Mouse (Mus musculus): ENCODE measurements around the gene Gtf2h1. TPM values are rescaled to one million over a fixed set of nuclear protein-coding genes. Genes with fewer than 3 reads are reported as not detected.
"Not testable (repeated sequence)": the region's sequence is repeated elsewhere in the genome, so short reads cannot be mapped to it uniquely, and the experiment has no call there.

Gtf2h1 gene
- total RNA-seq, 2 experiments from 2014 or later: 39.5 to 47.1 TPM

DNA sequence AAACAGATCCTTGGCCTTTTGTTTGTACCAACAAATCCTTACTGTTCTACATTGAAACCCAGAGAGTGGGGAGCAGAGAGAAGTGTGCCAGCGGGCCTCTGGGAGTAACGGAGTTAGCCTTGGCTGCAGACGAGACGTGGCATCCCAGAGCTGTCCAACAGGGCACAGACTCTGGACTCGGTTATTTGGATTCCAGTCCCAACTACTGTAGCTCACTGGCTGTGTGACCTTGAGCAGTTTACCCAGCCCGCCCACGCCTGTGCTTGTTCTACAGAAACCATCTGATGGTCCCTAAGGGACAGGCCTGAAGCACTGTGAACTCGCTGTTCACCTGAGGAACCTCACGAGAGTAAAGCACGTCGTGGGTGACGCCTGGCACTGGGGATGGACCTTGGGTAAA is 34.0 kb downstream of the Gtf2h1 start:
- no peak for DNase-seq (ENCODE audit: low spot score in 2 of 2)

DNA sequence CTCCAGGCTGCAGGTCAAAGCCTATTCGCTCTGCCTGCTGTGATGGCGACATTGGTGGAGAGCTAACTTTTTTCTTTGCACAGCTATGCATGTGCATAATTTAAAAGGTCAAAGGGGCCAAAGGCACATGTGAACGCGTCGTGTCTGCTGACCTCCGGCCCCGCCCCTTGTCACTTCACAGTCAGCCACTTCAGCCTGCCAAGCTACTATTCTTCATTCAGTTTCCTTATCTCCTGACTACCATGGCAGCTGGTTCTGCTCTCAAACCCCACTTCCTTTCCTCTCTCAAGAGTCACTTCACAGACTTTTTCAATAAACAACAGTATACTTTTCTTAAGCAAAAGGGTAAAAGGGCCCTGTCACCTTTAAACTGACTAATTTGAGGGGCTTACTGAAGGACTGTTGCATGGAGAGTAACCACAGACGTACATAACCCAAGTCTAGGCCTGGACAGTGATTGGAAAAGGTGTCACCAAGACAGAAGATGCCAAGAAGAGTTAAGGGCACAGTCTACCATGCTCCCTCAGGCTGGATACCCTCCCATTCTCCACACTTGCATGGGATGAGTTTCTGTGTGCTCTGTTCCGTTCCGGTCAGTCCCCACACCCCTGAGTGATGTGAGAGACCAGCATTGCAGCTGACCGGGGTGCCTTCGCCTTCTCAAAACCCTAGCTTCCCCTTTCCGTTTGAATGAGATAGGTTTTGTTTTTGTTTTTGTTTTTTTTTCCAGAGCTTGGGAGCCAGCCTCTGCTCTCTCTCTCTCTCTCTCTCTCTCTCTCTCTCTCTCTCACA is 35.1 kb downstream of the Gtf2h1 start:
- no peak for DNase-seq (ENCODE audit: low spot score in 2 of 2)

DNA sequence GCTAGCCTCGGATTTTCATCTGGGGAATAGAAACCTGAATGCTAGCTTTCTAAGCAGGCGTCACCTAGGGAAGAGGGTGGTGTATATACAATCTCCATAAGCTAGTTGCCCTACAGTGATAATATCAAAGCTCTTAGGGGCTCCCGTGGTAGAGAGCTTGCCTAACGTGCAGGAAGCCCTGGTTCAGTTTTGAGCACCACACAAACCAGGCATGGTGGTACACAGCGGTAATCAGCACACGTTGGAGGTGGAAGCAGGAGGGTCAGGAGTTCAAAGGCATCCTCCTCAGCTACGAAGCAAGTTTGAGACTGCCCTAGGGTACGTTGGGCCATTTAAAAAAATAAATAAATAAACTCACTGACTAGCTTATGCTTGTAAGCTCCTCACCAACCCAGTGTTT is 35.8 kb downstream of the Gtf2h1 start:
- no peak for DNase-seq (ENCODE audit: low spot score in 2 of 2)

DNA sequence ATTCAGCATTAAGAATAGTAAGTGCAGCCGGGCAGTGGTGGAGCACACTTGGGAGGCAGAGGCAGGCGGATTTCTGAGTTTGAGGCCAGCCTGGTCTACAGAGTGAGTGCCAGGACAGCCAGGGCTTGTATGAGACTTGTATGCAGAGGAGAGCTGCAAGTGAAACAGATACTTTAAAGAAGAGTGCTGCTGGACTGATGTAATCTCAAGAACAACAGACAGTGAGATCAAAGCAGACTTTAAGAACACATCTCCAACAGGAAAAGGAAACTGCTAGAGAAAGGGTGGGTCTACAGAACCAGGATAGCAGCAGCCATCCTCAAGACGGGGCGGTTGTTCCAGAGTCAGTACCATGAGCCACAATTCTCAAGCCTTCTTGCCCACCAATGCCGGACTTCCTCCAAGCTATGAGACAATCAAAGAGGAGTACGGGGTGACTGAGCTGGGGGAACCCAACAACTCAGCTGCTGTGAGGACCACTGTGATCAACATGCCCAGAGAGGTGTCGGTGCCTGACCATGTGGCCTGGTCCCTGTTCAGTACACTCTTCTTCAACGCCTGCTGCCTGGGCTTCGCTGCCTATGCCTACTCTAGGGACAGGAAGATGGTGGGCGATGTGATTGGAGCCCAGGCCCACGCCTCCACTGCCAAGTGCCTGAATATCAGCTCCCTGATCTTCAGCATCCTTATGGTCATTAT is 36.4 kb downstream of the Gtf2h1 start:
- not testable (repeated sequence) for DNase-seq (ENCODE audit: low spot score in 2 of 2)

DNA sequence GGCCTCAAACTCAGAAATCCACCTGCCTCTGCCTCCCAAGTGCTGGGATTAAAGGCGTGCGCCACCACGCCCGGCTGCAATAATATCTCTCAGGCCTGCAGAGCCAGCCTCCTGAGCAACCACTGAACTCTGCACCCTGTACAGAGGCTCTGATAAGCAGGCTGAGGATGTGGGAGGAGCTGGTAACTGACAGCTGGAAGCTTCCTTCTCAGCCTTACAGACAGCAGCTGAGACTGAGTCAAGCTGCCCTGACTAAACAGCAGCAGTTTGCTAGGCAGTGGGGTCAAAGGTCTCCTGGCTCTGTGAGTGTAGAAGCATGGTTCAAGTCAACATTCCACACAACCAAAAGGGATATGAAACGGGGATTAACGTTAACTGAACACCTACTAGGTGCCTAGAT is 37.4 kb downstream of the Gtf2h1 start:
- DNase-seq (ENCODE audit: low spot score in 2 of 2): no peak

DNA sequence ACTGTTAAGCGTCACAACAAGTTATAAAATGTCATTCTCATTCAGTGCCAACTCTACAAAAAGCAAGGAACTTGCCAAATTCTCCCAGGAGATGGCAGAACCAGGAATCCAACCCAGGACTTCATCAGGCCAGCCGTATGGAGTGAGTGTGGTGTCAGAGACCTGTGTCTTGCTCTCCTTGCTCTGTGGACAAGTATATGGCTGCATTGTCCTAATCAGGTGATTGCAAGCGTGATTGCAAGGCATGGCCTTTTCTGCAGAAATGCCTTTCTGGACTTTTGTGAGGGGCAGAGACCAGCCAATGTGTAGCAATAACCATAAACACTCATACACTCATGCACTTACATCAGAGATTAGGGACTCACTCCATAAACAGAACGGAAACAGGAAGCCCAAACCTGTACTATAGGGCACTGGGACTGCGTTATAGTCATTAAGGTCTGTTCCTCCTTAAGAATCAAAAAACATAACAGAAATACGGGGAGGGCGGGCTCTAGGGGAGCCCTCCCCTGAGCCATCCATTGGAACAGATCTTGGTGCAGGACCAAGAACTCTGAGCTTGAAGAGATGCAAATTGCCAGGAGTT is 37.9 kb downstream of the Gtf2h1 start:
- DNase-seq (ENCODE audit: low spot score in 2 of 2): no peak

DNA sequence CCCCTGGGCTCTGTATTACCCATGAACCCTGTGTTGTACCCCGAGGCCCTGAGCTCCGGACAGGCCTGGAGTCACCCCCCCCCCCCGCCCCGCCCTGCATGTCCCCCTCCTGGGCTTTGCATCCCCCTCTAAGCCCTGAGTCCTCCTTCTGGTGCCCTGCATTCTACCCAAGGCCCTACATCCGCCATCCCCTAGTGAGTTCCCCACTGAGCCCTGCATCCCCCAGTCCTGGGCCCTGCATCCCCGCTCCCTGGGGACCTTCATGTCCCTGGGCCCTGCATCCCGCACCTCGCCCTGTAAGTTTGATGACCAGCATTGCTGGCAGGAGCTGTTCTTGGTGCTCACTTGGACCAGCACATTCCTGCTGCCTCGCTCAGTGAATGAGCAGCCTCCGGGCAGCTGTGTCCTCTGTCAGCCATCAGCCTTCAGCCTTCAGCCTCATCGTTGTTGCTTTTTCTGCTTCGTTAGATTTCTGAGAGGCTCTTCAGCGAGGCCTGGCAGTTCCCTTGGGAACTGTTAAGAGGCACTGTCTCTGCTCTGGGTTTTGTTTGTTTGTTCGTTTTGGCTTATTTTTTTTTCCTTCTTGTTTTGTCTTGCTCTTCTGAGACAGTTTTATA is 39.2 kb downstream of the Gtf2h1 start:
- no peak for DNase-seq (ENCODE audit: low spot score in 2 of 2)

DNA sequence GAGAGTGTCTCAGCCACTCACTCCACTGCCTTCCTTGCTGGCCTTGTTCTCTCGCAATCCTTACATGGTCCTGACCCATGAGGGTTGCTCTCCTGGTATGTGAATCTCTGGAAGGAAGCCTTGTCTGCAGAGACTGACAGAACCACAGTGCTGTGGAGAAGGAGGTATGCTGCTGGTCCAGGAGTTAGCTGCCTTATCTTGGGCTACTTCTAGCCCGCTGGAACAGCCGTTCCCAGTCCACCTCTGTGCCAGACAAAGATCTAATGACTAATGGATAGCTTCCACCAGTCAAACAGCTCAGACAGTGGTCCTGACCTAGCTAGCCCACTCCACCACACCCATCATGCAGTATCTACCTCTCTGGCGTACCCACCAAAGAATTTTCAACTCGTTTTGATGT is 40.5 kb downstream of the Gtf2h1 start:
- no peak for DNase-seq (ENCODE audit: low spot score in 2 of 2)

DNA sequence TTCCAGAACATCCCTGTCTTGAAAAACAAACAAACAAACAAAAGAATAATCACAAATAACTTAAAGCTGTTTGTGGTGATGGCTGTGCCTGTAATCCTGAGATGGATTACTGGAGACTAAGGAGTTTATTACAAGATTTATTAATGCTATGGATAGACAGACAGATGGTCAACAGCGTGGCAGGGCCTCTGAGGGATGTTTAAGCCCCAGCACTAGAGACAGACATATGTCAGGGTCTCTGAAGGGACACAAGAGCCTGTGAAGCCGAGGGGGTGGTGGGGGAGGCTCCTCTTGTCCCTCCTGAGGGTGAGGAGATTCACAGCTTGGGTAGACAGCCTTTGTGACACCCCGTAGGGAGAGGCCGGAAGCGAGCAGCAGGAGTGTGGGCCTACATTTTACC is 41.2 kb downstream of the Gtf2h1 start:
- DNase-seq (ENCODE audit: low spot score in 2 of 2): no peak

DNA sequence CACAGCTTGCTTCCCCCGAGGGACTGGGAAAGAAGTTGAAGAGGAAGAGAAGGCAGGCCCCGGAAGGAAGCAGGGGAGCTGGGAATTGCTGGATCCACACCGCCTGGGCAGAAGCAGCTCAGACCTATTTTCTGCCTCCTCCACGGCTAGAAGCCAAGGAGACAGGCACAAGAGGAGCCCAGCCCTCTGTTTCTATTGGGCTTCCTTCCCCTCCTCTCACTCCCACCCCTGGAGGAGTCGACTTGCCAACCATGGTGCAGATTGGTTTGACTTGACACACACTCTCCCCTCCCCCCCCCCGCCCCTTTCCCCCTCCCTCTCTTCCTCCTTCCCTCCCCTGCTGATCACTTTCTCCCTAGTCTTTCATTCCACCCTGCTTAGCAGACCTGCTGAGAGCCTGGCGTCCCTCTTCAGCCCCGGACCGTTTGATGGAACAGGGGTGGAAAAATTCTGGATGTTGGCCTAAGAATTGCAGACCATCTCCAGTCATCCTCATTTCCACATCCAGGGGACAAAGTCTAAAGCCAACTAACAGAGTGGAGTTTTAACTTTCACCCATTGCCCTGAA is 42.3 kb downstream of the Gtf2h1 start:
- DNase-seq (ENCODE audit: low spot score in 2 of 2): no peak

DNA sequence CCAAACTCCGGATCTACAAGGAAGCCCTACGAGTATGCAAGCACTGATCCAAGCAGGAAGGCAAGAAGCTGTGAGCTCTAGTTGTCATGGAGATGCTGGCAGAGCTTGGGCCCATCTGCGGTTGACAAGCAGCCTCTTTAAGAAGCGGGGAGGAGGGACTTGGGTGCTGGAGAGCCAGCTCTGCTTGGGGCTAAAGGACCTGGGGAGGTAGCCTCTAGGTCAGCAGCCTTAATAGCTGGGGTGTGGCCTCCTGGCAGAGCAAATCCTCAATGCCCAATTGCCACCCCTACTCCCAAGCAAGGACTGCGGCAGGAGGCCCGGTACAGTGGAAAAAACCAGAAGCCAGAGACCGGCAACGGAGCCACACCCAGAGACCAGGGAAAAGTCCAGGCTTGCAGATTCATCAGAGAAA is 43.0 kb downstream of the Gtf2h1 start:
- no peak for DNase-seq (ENCODE audit: low spot score in 2 of 2)

DNA sequence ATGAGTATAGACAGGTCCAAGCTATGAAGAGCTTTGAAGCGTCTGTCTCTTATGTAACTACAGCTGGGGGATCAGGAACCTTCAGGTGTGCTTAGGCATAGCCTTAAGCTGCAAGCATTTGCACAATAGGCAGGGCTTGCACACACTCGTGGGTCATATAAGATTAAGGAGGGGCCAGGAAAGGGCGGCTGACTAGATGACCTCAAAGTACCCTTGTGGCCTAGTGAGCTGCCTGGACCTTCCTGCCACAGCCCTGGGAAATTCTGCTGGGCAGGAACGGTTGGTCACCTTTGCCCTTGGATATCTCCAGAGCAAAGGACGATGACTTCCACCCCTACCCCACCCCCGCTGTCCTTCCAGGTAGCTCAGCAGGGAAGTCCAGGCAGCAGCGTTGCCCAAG is 43.5 kb downstream of the Gtf2h1 start:
- DNase-seq (ENCODE audit: low spot score in 2 of 2): no peak

DNA sequence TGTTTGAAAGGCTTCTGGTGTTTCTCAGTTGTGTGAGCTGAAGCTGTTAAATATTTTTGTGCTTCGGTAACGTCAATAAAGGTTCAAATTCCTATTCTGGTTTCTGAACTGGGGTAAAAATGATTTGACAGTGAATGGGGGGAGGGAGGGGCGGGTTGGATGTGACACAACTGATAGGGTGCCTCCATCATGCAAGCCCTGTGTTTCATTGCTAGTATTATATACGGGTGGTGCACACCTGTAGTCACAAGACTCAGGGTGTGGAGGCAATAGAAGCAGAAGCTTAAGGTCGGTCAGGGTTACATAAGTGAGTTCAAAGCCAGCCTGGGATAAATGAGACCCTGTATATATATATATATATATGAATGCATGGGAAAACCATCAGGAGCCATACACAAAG is 44.0 kb downstream of the Gtf2h1 start:
- no peak for DNase-seq (ENCODE audit: low spot score in 2 of 2)

DNA sequence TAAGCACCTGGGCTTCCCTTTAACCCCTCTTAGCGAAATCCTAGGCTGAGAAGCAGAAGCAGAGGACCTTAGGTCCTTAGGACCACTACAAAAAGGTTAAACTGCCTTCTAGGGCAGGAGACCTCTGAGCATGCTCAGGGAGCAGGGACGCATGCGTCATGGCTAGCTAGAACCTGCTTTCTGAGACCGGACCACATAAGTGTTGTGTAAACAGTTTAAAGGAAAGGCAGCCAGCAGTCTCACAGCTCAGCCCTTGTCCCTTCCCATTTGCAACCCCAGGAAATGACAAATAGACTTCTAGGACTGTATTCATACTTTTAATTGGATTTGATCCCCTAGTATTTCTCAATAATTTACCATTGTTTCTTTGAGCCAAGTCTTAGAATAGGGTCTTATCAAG is 44.4 kb downstream of the Gtf2h1 start:
- DNase-seq (ENCODE audit: low spot score in 2 of 2): no peak

DNA sequence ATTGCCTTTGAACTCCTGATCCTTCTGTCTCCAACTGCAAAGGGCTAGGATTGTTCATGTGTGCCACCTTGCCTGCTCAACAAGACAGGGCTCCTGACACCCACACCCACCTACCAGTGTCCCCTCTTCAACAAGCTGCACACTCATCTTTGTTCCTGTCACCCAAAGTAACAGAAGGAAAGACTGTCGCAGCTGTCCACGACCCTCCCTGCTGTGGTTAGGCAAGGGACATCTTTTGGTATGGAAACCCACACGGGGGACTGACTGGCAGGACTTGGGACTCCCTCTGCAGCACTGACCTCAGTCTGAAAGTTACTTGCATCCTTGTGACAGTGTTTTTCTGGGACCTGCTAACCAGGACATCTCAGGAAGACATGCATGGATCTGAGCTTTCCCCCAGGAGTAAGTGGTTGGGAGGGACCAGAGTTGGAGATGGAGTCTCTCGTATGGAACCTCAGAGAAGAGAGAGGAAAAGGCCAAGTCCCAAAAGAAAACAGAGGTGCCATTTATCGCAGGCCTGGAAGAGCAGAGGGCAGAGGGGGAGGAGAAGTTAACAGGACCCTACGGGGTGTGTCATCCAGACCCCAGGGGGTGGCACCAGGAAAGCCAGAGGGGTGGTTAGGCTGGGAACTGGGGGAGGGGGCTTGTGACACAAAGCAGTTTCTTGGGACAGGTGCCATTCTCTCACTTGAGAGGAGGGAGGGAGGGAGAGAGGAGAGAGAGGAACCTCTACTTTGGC is 45.1 kb downstream of the Gtf2h1 start, which contains the start of gene Ldha:
Gene Ldha (plus strand): TSS at position 689 of the 739 bp plus-strand sequence.
- DNase-seq (ENCODE audit: low spot score in 2 of 2): no peak

DNA sequence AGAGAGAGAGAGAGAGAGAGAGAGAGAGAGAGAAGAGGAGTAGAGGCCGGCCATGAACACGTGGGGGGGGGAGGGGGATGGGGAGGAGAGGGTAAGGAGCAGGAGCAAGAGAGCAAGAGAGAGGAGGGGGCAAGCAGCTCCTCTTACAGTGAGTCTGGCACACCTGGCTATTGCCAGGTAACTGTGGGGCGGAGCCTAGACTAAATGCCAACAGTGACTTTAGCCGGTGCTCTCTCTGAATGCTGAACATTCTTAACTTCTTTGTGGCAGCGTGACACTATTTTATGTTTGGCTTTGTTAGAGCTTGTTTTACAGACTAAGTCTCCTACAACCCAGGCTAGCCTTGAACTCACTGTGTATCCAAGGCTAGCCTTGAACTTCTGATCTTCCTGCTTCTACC is 46.4 kb downstream of the Gtf2h1 start:
- no peak for DNase-seq (ENCODE audit: low spot score in 2 of 2)

DNA sequence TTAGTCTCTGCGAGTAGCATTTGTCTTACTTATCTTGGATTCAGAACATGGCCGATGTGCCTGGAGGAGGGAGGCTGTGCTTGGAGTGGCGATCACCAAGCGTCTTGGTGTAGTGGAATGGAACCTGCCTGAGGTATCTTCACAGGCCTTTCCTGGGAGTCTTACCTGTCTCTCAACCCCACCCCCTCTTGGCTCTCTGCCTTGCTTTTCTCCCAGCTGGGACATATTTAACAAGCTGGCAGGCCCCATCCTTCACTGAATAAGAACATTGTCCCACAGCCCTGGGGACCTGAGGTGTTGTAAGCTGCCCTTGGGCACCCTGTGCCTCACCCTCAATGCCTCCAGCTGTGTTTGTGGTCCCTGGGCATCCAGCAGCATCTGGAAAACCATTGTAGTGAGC is 47.7 kb downstream of the Gtf2h1 start:
- DNase-seq (ENCODE audit: low spot score in 2 of 2): no peak

DNA sequence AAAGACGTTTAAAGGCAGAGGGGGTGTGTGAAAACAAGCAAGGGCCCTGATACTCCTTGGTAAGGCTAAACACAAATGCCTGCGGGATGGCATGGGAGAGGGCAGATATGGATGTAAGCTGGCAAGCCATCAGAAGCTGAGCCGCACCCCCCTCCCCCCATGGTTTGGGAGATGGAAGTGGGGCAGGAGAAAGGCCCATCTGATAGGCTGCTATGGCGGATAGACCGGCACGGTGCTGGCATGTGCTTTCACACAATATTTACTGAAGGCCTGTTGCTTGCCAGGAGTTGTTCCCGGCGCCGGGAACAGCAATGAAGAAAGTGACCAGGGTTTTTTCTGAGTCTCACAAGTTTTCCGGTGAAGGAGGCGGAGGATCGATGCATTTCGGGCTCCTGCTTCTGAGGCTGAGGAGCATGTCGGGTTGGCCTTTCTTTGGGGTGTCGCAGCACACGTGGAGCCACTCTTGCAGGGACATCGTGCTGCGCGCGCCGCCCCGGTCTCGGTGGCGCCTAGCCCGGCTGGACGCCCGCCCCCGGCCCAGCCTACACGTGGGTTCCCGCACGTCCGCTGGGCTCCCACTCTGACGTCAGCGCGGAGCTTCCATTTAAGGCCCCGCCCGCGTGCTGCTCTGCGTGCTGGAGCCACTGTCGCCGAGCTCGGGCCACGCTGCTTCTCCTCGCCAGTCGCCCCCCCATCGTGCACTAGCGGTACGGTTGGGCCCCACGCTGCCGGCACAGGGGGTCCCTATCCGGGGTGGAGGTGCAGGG is 49.5 kb downstream of the Gtf2h1 start:
- peak; percentile 73 to 82 for DNase-seq (ENCODE audit: low spot score in 2 of 2)

DNA sequence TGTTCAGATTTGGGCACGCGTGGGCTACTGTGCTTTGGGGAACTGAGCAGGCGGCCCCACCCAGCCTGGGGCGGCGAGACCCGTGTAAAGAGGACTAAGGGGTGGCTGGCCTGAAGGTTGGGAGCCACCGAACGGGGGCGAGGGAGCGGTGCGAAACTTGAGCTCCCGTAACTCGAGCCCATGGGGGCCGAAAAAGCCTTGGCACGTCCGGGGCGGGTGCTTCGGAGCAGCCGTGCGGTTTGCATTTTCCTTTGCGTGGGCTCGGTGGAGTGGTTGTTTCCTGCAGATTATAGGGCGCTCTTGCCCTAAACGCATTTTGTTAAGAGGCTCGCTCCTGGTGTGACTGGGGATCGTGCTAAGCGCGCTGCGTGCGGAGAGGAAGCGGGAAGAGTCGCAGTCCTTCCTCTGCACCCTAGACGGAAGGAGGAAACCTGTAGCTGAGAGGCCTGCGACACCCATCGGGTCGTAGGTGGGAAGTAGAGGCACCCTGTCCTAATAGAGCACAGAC is 50.1 kb downstream of the Gtf2h1 start:
- DNase-seq (ENCODE audit: low spot score in 2 of 2): no peak

All from adrenal gland, postnatal 4 days (tissue).